Mouse (Mus musculus): ENCODE results near the gene Lrp2bp. TPM values are rescaled to one million over a fixed set of nuclear protein-coding genes. Genes with fewer than 3 reads are reported as not detected.
A peak's percentile ranks its signal among the peaks of the same experiment; 100 is the strongest.

Lrp2bp gene
- total and polyA plus RNA-seq, 2 experiments from 2014 or later = 0.36 to 0.99 TPM

- no peak overlapping the region for H3K4me3 ChIP-seq (ENCODE audit: low read depth, low read length)
- no peak for TF ChIP-seq CTCF (IDR thresholded peaks at IDR 0.05; ENCODE audit: low read depth)
- no peak overlapping the region for H3K4me2 ChIP-seq (ENCODE audit: low read depth, low read length)
- H3K4me1 ChIP-seq (ENCODE audit: control insufficient read depth, insufficient read depth) = peaks cover 7% of the 10 kb centered on the region; the same call in 1 of the 2 replicates
- WGBS = 74% methylated on average over 3 of the region's 3 CpGs
- no peaks in the 10 kb centered on the region for H3K27me3 ChIP-seq (ENCODE audit: control insufficient read depth, insufficient read depth, low read length)
- H3K9me3 ChIP-seq (replicated peaks; ENCODE audit: control insufficient read depth, low read length) = no peaks in the 10 kb centered on the region
- DNase-seq (ENCODE audit: low spot score) = no peak
- H3K27ac ChIP-seq (ENCODE audit: low read depth) = no peak overlapping the region
- no peak for ATAC-seq (ENCODE audit: insufficient read depth, low read depth)
- H3K9ac ChIP-seq (replicated peaks; ENCODE audit: low read depth, low read length) = no peak overlapping the region
- peaks cover 50% of the 10 kb centered on the region for H3K36me3 ChIP-seq (replicated peaks; ENCODE audit: control insufficient read depth, insufficient read depth, low read length)
These were observed 3.5 kb upstream of the Lrp2bp start for GRCm38 (mm10) chr8:45995576-45995975.

DNA sequence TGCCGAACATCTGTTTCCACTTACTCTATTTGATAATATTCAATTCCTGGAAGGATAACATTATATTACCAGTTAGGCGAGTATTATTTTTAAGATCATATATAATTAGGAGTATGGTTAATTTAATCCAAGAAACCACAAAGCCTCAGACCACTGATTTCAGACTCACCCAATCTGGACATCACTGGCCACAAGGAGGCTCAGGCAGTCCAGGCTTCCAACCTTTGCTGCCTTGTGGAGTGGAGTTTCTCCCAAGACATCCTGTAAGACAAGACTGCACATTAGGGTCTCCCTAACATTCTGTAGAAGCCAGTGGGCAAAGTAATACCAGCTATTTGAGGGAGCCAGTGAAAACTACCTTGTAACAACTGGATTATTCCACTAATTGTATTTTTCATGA lies 875 bp upstream of the Lrp2bp start:
- no peaks in the 10 kb centered on the region for H3K27me3 ChIP-seq (ENCODE audit: control insufficient read depth, insufficient read depth, low read length)
- H3K9ac ChIP-seq (replicated peaks; ENCODE audit: low read depth, low read length) = no peak overlapping the region
- WGBS = 66% methylated on average over 2 of the region's 2 CpGs
- H3K4me1 ChIP-seq (ENCODE audit: control insufficient read depth, insufficient read depth) = peaks cover 10% of the 10 kb centered on the region; the same call in 1 of the 2 replicates
- ATAC-seq (ENCODE audit: insufficient read depth, low read depth) (no peak), DNase-seq (ENCODE audit: low spot score) (no peak)
- H3K9me3 ChIP-seq (replicated peaks; ENCODE audit: control insufficient read depth, low read length) = no peaks in the 10 kb centered on the region
- H3K4me2 ChIP-seq (ENCODE audit: low read depth, low read length) = peak overlapping the region; percentile 75
- H3K36me3 ChIP-seq (replicated peaks; ENCODE audit: control insufficient read depth, insufficient read depth, low read length) = peaks cover 32% of the 10 kb centered on the region
- H3K27ac ChIP-seq (ENCODE audit: low read depth) = no peak overlapping the region
- TF ChIP-seq EP300 (IDR thresholded peaks at IDR 0.05; ENCODE audit: low read depth) = no peak
- TF ChIP-seq CTCF (IDR thresholded peaks at IDR 0.05; ENCODE audit: low read depth) = peak; percentile 28
- H3K4me3 ChIP-seq (ENCODE audit: low read depth, low read length) = peak overlapping the region; percentile 16; the same call in 1 of the 2 replicates

DNA sequence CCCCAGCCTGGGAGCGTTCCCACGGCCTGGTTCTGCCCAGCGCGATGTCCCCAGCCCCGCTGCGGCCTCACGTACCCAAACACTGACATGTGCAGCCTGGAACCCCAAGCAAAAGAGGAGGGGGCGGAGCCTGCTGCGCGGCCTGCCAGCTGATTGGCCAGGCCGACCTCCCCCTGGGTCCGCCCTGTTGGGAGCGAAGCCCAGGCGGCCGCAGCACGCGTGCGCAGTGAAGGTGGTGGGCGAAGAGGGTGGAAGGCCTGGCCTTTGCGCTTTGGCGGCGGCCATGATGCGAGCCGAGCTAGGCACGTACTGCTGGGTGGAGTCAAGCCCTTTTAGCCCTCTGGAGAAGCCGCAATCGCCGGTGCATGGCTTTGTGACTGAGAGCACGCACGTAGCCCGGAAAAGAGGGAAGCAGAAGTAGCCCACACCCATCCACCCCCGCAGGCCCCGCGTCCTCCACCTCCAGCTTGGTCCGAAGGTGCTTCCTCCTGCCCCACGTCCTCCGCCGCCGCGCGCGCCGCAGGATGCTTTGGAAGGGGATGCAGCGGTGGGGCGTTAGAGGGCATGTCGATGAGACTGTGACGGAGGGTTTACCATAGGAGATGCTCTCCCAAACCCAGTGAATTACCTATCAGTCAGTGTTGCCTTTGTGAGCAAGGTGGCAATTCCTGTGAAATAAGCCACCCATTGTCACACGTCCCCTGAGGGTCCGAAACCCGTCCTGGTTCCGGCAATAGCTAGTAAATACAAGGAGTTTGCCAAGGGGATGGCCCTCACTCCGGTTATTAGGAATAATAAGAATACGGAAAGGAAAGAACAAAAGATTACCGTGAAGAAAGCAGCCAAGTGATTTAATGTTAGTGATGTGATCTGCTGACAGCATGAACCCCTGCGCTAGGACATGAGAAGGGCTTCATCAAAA lies 942 bp downstream of the Lrp2bp start:
- ATAC-seq (ENCODE audit: insufficient read depth, low read depth) (peak; percentile 99), DNase-seq (ENCODE audit: low spot score) (peak; percentile 97)
- H3K9me3 ChIP-seq (replicated peaks; ENCODE audit: control insufficient read depth, low read length) = no peaks in the 10 kb centered on the region
- TF ChIP-seq CTCF (IDR thresholded peaks at IDR 0.05; ENCODE audit: low read depth) (no peak), EP300 (IDR thresholded peaks at IDR 0.05; ENCODE audit: low read depth) (no peak)
- H3K4me3 ChIP-seq (ENCODE audit: low read depth, low read length) = peak overlapping the region; percentile 57
- peaks cover 12% of the 10 kb centered on the region for H3K4me1 ChIP-seq (ENCODE audit: control insufficient read depth, insufficient read depth)
- H3K9ac ChIP-seq (replicated peaks; ENCODE audit: low read depth, low read length) = peak overlapping the region; percentile 75
- peak overlapping the region; percentile 98 for H3K27ac ChIP-seq (ENCODE audit: low read depth)
- H3K4me2 ChIP-seq (ENCODE audit: low read depth, low read length) = peak overlapping the region; percentile 75
- H3K27me3 ChIP-seq (ENCODE audit: control insufficient read depth, insufficient read depth, low read length) = no peaks in the 10 kb centered on the region
- peaks cover 23% of the 10 kb centered on the region for H3K36me3 ChIP-seq (replicated peaks; ENCODE audit: control insufficient read depth, insufficient read depth, low read length)
- WGBS = 4% methylated on average over 55 of the region's 55 CpGs

DNA sequence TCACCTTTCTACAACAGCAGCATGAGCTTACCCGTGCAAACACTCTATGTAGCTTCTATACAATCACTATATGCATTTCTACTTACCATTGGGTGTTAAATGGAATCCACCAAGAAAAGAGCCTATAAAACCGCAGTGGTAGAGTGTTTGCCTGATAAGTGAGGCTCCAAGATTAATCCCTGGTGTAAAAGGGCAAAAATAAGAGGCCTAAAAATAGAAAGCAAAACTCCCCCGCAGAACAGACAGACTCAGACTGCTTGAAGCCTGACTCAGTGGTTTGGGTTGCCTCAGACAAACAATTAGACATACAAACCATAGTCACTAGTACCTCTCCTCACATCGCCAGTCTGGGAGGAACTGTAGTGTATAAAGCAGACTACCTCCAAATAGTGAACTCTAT lies 6.5 kb downstream of the Lrp2bp start, which contains the start of gene Ankrd37:
Ankrd37 (minus strand) TSS at position 112 of the 400 bp plus-strand sequence.
- H3K27ac ChIP-seq (ENCODE audit: low read depth) = peak within 1 kb of the TSS; percentile 68
- H3K36me3 ChIP-seq (replicated peaks; ENCODE audit: control insufficient read depth, insufficient read depth, low read length) = no peaks in the 10 kb centered on the region
- WGBS = 24% methylated on average over 4 of the region's 4 CpGs
- H3K9me3 ChIP-seq (replicated peaks; ENCODE audit: control insufficient read depth, low read length) = no peaks in the 10 kb centered on the region
- peak; percentile 31 for DNase-seq (ENCODE audit: low spot score)
- H3K9ac ChIP-seq (replicated peaks; ENCODE audit: low read depth, low read length) = no peak within 1 kb of the TSS
- no peak within 1 kb of the TSS for H3K4me3 ChIP-seq (ENCODE audit: low read depth, low read length)
- H3K4me1 ChIP-seq (ENCODE audit: control insufficient read depth, insufficient read depth) = peaks cover 18% of the 10 kb centered on the region
- no peaks in the 10 kb centered on the region for H3K27me3 ChIP-seq (ENCODE audit: control insufficient read depth, insufficient read depth, low read length)
- peak; percentile 49; the same call in 1 of the 2 replicates for ATAC-seq (ENCODE audit: insufficient read depth, low read depth)
- peak within 1 kb of the TSS; percentile 29 for H3K4me2 ChIP-seq (ENCODE audit: low read depth, low read length)
- TF ChIP-seq EP300 (IDR thresholded peaks at IDR 0.05; ENCODE audit: low read depth) = no peak
- TF ChIP-seq CTCF (IDR thresholded peaks at IDR 0.05; ENCODE audit: low read depth) = no peak

GRCm38 (mm10) chr8:46007050-46007672 lies 8.1 kb downstream of the Lrp2bp start:
- H3K4me2 ChIP-seq (ENCODE audit: low read depth, low read length) = no peak overlapping the region
- H3K4me3 ChIP-seq (ENCODE audit: low read depth, low read length) = no peak overlapping the region
- 83% methylated on average over 3 of the region's 3 CpGs for WGBS
- TF ChIP-seq CTCF (IDR thresholded peaks at IDR 0.05; ENCODE audit: low read depth) = no peak
- no peak for TF ChIP-seq EP300 (IDR thresholded peaks at IDR 0.05; ENCODE audit: low read depth)
- DNase-seq (ENCODE audit: low spot score) = no peak
- no peaks in the 10 kb centered on the region for H3K36me3 ChIP-seq (replicated peaks; ENCODE audit: control insufficient read depth, insufficient read depth, low read length)
- H3K27me3 ChIP-seq (ENCODE audit: control insufficient read depth, insufficient read depth, low read length) = no peaks in the 10 kb centered on the region
- no peaks in the 10 kb centered on the region for H3K9me3 ChIP-seq (replicated peaks; ENCODE audit: control insufficient read depth, low read length)
- no peak for ATAC-seq (ENCODE audit: insufficient read depth, low read depth)
- H3K4me1 ChIP-seq (ENCODE audit: control insufficient read depth, insufficient read depth) = peaks cover 24% of the 10 kb centered on the region
- H3K9ac ChIP-seq (replicated peaks; ENCODE audit: low read depth, low read length) = no peak overlapping the region
- no peak overlapping the region for H3K27ac ChIP-seq (ENCODE audit: low read depth)

All from heart, postnatal 0 days (tissue).